Mouse (Mus musculus): ENCODE data around the gene Aph1a.
"Not testable (repeated sequence)": the region's sequence is repeated elsewhere in the genome, so short reads cannot be mapped to it uniquely, and the experiment has no call there.

Gene Aph1a

DNA sequence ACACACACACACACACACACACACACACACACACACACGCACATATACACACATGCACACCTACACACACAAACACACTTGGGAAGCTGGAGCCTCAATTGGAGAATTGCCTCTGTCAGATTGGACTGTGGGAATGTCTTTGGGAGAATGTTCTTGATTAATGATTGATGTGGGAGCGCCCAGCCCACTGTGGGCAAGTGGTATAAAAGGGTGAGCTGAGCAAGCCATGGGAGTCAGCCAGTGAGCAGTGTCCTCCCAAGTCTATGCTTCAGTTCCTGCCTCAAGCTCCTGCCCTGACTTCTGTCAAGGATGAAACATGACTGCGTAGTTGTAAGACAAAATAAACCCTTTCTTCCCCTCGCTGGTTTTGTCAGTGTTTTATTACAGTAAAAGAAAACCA is 6.2 kb upstream of the Aph1a start:
- no peak for DNase-seq (ENCODE audit: low spot score in 2 of 2)

GRCm38 (mm10) chr3:95889664-95890063 is 4.1 kb upstream of the Aph1a start:
- DNase-seq (ENCODE audit: low spot score in 2 of 2), result no peak

- peak; percentile 60 to 72 for DNase-seq (ENCODE audit: low spot score in 2 of 2)
These were observed 2.3 kb upstream of the Aph1a start, which contains the start of gene BC028528 for GRCm38 (mm10) chr3:95891211-95892065. TSS of gene BC028528 (minus strand) at chr3:95892005.

DNA sequence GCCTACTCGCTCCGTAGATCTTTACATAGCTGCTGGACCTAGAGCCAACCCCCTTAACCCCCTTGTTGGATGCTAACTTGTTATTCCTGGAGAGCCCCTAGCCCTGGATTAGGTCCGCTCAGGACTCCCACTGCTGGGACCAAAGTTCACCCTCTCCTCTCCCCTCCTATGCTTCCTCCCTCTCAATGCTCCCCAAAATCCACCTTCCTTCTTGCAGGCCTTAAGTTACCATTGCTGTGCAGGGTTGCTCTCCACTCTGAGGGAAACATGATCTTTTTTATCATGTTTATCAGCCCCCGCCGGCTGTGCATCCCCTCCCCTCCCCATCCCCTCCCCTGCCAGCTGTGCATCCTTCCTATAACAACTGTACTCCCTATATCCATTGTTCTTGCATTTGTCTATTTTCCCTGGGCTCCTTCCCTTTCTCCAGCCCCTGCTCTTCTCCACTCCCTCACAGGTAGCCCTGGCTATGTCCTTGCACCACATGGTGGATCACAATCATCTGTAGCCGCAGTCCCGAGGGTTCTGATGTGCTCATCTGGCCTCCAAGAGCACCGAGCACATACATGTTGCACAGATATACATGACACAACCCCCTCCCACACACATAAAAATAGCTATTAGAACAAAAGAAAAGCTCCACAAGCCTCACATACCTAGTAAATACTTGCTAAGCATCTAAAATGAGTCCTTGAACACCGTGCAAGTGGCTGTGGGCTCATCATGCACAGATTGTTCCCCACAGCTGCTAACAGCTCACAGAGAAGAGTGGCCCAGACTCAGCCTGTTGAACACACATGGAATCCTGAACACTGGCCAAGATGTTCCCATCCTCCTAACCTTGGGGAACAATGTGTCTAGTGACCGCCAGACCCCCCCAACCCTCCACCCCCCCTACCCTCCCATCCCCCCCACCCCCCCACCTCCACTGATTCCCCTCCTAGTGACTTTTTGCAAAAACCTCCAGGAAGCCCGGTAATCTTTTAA is 1.4 kb upstream of the Aph1a start:
- DNase-seq (ENCODE audit: low spot score in 2 of 2), result no peak

DNA sequence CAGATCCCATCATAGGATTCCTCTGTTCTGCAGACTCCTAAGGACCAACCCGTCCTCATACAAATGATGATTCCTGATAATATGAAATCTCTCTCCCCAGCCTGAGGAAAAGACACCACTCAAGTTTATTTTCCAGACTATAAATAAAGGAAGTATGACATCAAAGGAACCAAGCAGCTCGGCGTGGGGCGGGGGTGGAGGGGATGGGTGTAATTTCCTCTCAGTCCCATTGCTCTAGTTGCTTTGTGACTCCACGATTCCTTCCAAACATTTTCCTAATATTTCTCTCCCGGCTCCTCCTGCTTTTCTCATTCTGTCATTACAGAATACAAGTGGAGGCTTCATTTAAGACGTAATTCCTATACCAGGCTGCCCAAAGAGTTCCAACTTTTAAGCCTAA is 643 bp upstream of the Aph1a start:
- DNase-seq (ENCODE audit: low spot score in 2 of 2), result no peak

DNA sequence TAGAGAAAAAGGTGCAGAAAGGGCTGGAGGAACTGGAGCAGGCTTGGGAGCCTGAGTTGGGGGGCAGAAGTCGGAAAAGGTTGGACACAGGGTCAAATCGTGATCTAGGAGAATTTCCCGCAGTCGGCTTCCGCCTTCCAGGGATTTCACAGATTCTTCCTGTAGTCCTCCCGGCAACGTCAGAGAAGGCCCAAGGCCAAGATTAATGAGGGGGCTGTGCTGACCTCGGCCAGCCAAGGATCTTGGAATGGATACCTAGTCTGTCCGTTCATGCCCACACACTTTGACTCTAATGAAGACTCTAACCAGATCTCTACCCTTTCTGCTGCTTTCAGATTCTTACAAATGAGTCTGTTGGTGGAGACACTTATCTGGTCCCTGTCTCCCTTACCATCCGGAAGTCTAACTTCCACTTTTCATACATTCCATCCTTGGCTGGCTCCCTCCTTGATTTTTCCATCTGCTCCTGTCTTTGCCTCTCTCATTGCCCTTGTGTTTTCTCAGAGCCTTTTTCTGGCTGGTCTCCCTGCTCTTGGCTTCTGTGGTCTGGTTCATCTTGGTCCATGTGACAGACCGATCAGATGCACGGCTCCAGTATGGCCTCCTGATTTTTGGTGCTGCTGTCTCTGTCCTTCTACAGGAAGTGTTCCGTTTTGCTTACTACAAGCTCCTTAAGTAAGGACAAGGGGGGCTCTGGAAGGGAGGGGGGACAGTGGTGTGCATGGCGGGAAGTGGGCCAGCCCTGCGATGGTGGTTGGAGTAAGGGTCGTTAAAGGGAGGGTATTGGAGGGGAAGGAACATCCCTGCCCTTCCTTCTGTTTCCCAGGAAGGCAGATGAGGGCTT is 770 bp downstream of the Aph1a start:
- DNase-seq (ENCODE audit: low spot score in 2 of 2), result peak; percentile 75 to 76

- DNase-seq (ENCODE audit: low spot score in 2 of 2), result not testable (repeated sequence)
These were observed 1.7 kb downstream of the Aph1a start for GRCm38 (mm10) chr3:95895501-95895900.

DNA sequence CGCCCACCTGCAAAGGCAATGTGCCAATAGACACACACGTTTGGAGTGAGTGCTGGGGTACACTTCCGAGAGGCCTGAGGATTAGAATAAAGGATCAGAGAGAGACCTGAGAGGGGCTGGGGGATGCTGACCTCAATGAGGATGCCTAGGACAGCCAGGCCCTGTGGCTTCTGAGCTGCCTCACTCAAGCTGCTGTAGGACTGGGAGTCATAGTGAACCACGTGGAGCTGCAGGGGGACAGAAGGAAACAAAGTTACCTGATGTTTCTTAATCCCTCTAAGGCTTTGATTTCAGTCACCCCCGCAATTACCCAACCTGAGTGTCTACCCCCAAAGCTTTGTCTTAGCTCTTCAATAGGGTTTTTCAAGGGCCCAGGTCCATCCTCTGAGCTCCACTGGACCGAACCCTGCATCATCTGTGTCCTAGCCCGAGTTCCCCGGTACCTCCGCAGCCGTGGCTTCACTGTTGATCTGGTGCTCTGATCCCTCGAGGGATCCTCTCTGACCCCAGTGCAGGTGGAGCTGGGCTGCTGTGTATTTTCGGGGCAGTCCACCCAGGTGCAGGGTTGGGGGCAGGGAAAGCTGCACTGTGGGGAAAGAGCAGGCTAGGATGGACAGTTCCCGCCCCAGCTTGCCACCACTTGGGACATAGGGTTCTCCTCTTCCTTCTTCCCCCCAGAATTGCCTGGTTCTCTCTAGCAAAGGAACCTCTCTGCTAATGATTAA is 6.2 kb downstream of the Aph1a start:
- DNase-seq (ENCODE audit: low spot score in 2 of 2), result no peak

GRCm38 (mm10) chr3:95901616-95902372 is 8.0 kb downstream of the Aph1a start:
- DNase-seq (ENCODE audit: low spot score in 2 of 2), result peak in 1 of 2 experiments; percentile 46

DNA sequence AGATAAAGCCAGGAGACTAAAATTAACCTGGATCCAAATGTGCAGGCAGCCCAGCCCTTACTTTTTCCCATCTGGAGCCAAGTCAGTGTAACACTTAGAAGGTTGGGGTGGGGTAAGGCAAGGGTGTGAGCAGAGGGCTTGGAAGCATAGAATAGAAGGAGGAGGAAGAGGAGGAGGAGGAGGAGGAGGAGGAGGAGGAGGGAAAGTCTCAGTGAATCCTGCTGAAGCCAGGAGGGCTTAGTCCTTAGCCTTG is 8.5 kb downstream of the Aph1a start:
- peak in 1 of 2 experiments; percentile 35 for DNase-seq (ENCODE audit: low spot score in 2 of 2)

GRCm38 (mm10) chr3:95902643-95903042 is 8.9 kb downstream of the Aph1a start:
- no peak for DNase-seq (ENCODE audit: low spot score in 2 of 2)

DNA sequence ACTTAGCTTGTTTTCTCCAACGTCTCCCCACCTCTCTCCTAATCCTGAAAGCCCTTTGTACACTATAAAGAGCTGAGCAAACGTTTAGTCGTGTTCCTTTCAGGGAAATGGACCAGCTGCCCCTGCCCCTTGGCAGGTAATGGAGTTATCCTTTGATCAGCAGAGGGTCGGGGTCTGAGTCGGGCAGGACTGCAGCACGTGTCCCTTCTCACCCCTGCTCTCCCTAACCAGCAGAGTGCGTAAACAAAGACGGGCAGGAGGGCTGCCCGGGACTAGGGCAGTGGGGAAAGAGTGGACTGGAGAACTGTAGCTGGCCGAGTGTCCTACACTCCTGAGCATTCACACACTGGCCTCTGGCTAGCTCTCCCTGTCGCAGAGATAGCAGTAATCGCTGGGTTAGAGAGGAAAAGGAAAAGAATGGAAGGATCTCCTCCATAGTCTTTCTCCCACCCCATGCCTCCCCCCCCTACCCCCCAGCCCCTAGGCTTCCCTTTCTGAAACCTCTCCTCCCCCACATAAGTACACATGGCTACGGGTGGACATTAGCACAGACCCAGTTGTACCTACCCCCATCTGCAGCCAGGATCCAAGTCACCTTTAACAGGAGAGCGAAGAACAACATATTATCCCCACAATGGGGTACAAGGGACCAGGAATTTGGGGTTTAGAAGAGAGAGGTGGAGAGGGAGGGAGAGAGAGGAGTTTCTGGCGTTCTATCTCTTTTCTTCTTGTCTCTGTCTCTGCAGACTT is 10.2 kb downstream of the Aph1a start:
- no peak for DNase-seq (ENCODE audit: low spot score in 2 of 2)

DNA sequence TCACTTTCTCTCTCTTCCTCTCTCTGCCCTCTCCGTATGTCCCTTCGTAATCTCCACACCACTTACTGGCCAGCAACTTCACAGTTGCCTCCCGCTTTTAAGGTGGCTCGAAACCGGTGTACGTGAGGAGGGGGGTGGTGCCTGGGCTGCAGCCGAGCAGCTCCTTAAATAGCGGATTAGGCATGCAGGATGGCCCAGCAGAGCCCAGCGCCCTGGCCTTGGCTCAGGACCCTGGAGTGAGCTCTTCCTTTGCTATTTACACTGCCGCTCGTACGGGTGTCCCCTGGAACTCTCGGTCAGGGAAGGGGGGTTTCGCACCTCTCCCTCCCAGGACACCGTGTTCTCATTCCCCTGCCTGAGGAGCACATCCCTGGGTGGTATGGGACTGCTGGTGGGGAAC is 10.8 kb downstream of the Aph1a start, which contains the start of gene Car14:
Gene Car14, minus strand, starts transcription at position 124 of the 400 bp plus-strand sequence.
- DNase-seq (ENCODE audit: low spot score in 2 of 2), result peak; percentile 53 to 62

DNA sequence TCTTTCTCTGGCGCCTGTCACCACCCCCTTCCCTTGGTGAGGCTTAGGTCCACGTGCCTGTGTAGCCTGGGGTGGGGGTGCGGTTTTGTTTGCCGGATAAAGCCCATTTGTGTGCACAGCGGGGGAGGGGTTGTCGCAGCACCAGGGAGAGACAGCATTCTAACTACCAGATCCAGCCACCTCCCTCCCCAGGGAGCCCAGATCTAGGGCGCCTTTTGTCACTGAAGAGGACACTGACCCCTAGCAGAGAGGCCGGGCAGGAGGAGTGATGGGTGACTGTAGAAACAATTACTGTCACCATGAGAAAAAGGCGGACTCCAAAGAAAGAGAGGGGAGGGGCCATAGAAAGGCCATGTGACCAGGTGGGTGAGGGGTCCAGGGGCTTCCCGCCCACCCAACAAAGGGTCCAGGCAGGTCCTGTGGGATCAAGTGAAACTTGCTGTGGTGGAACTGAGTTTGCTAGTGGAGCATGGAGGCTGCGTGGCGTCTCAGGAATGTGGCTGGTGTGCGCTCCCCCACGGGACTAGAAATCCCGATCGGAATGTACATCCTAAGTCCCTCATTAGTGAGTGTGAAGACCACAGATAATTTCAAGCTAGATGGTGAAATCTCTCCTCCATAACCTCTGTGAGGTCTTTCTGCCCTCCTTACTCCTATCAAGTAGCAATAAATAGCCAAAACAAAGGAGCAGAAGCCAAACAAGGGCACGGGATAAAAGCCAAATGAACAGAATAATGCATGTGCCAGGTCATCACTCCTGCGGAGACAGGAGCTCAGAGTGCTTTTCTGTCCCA is 11.6 kb downstream of the Aph1a start:
- DNase-seq (ENCODE audit: low spot score in 2 of 2), result peak; percentile 39 to 47

DNA sequence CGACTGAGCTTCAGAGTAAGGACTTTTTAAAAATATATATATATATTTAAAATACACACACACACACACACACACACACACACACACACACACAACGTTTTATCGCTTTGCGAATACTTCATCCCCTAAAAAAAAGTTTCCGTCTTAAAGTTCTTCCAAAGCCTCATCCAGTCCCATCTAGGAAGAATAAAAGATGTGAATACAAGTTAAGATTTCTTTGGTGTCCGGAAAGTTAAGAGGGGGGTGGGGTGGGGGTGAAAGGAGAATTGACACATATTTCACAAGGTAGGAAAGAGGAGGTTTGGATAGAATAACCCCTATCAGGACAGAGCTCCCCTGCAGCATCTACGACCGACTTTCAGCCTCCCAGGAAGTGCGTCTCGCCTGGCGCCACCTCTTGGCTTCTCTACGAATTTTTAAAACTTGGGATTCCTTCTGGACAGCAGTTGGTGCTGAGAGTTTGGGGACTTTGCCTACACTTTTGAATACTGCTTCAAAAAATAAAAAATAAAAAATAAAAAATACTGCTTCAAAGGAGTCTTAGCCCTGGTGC is 12.2 kb downstream of the Aph1a start:
- DNase-seq (ENCODE audit: low spot score in 2 of 2), result peak in 1 of 2 experiments; percentile 48

DNA sequence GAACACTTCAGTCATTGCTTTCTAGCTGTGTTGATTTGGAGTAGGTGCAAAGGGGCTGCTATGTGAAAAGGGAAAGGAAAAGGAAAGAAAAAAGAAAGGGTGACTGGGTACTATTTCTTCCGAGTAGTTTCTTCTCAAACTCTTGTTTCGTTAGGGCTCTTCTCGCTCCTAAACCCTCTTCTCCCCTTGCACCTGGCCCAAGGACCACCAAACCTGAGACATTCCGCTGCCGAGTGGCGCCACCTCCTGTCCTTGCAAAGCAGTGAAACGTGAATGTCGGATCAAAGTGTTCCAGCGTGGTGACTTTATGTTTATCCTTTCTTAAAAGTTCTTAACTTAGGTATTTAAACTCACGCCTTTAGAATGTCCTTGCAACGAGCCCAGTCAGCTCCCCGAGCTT is 13.1 kb downstream of the Aph1a start:
- peak in 1 of 2 experiments; percentile 34 for DNase-seq (ENCODE audit: low spot score in 2 of 2)

- DNase-seq (ENCODE audit: low spot score in 2 of 2), result no peak
These were observed 13.8 kb downstream of the Aph1a start for GRCm38 (mm10) chr3:95907613-95908012.

DNA sequence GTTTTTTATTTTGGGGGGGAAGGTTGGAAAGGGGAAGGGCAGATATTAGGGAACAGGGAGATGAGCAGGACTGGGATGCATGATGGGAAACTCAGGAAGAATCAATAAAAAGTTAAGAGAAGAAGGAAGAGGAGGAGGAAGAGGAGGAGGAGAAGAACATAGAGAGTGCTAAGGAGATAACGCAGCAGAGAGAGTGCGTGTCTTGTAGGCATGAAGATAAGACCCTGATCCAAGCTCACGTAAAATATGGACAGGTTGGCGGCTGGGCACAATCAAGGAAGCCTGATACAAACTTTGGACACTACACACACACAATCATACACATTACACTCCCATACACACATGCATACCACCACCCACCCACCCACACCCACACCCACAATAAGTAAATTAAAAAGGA is 20.9 kb downstream of the Aph1a start:
- DNase-seq (ENCODE audit: low spot score in 2 of 2), result no peak
